Mouse (Mus musculus) embryonic facial prominence, embryonic 13.5 days (tissue): Measurements from ENCODE around the gene Cdh13. TPM values are rescaled to one million over a fixed set of nuclear protein-coding genes. Genes with fewer than 3 reads are reported as not detected.
A peak's percentile ranks its signal among the peaks of the same experiment; 100 is the strongest.

Experiments used
- ATAC-seq: fragments of 200-750 bp; cut with Nextera tagmentation; 2 replicates; pipeline ENCODE4 v1.8.0; 2017; ENCODE audit warnings: low read depth; ENCODE audit not compliant: insufficient number of reproducible peaks, insufficient read depth, low FRiP score, low TSS enrichment
- H3K27ac ChIP-seq: fragments of 300-500 bp; sonication (generic); 2 replicates; pipeline ENCODE4 v1.5.1; 2015; ENCODE audit warnings: moderate library complexity, mild to moderate bottlenecking, inconsistent platforms
- H3K27me3 ChIP-seq: fragments of 300-500 bp; sonication (generic); 2 replicates; pipeline ENCODE4 v1.6.1; 2015; ENCODE audit warnings: mild to moderate bottlenecking, inconsistent platforms
- H3K36me3 ChIP-seq: fragments of 300-500 bp; sonication (generic); 2 replicates; pipeline ENCODE4 v1.6.1; 2015; ENCODE audit warnings: mild to moderate bottlenecking, inconsistent platforms
- H3K4me1 ChIP-seq: fragments of 300-500 bp; sonication (generic); 2 replicates; pipeline ENCODE4 v1.6.1; 2015; ENCODE audit warnings: inconsistent platforms
- H3K4me2 ChIP-seq: fragments of 300-500 bp; sonication (generic); 2 replicates; pipeline ENCODE4 v1.6.1; 2015; ENCODE audit warnings: moderate library complexity, mild to moderate bottlenecking, inconsistent platforms
- H3K4me3 ChIP-seq: fragments of 300-500 bp; sonication (generic); 2 replicates; pipeline ENCODE4 v1.5.1; 2015; ENCODE audit warnings: mild to moderate bottlenecking, inconsistent platforms
- H3K9ac ChIP-seq: fragments of 300-500 bp; sonication (generic); 2 replicates; pipeline ENCODE4 v1.6.1; 2015; ENCODE audit warnings: mild to moderate bottlenecking, inconsistent platforms
- H3K9me3 ChIP-seq: fragments of 300-500 bp; sonication (generic); 2 replicates; pipeline ENCODE4 v1.6.1; 2016; ENCODE audit warnings: inconsistent platforms
- WGBS: fragments of 180-500 bp; shearing (Covaris S2); methylation state at CpG from one replicate; pipeline ENCODE4 v1.1.7; 2015; ENCODE audit warnings: mixed read lengths; 5-methylcytosine and 5-hydroxymethylcytosine counted together
- polyA plus RNA-seq: library from polyadenylated mRNA; unstranded; fragments of >200 nt; fragmentation: Nextera tagmentation; extraction: Ambion mirVana; gene quantifications from 2 replicates; pipeline ENCODE4 v1.2.1, GENCODE M21; 2015

The Cdh13 gene
- polyA plus RNA-seq, 1 experiment from 2014 or later, result 16.8 TPM

GRCm38 (mm10) chr8:118778374-118778773 is 494.8 kb downstream of the Cdh13 start:
- Histone ChIP-seq H3K9ac (no peak overlapping the region), H3K9me3 (no peaks in the 10 kb centered on the region), H3K4me1 (peaks cover 4% of the 10 kb centered on the region; the same call in 1 of the 2 replicates), H3K4me3 (no peak overlapping the region), H3K36me3 (no peaks in the 10 kb centered on the region), H3K27me3 (no peaks in the 10 kb centered on the region), H3K27ac (no peak overlapping the region), H3K4me2 (no peak overlapping the region)
- 57% methylated on average over 1 of the region's 1 CpGs for WGBS
- ATAC-seq, result no peak

GRCm38 (mm10) chr8:118785646-118786045 is 502.1 kb downstream of the Cdh13 start:
- 87% methylated on average over 13 of the region's 13 CpGs for WGBS
- H3K36me3 ChIP-seq, result no peaks in the 10 kb centered on the region
- no peaks in the 10 kb centered on the region for H3K27me3 ChIP-seq
- H3K4me1 ChIP-seq, result no peaks in the 10 kb centered on the region
- no peak overlapping the region for H3K4me2 ChIP-seq
- H3K9ac ChIP-seq, result no peak overlapping the region
- H3K9me3 ChIP-seq, result no peaks in the 10 kb centered on the region
- H3K4me3 ChIP-seq, result no peak overlapping the region
- no peak for ATAC-seq
- no peak overlapping the region for H3K27ac ChIP-seq

GRCm38 (mm10) chr8:118789649-118790048 is 506.1 kb downstream of the Cdh13 start:
- 64% methylated on average over 7 of the region's 7 CpGs for WGBS

GRCm38 (mm10) chr8:118794886-118795285 is 511.4 kb downstream of the Cdh13 start:
- H3K27me3 ChIP-seq, result no peaks in the 10 kb centered on the region
- H3K4me2 ChIP-seq, result no peak overlapping the region
- whole genome bisulfite sequencing, result 82% methylated on average over 9 of the region's 9 CpGs
- no peak overlapping the region for H3K27ac ChIP-seq
- no peak for ATAC-seq
- H3K9ac ChIP-seq, result no peak overlapping the region
- no peak overlapping the region for H3K4me3 ChIP-seq
- no peaks in the 10 kb centered on the region for H3K4me1 ChIP-seq
- no peaks in the 10 kb centered on the region for H3K36me3 ChIP-seq
- no peaks in the 10 kb centered on the region for H3K9me3 ChIP-seq

More at GRCm38 (mm10) chr8:118789649-118790048, 506.1 kb downstream of the Cdh13 start:
- no peak overlapping the region for H3K4me3 ChIP-seq
- no peak overlapping the region for H3K9ac ChIP-seq
- no peaks in the 10 kb centered on the region for H3K4me1 ChIP-seq
- no peaks in the 10 kb centered on the region for H3K9me3 ChIP-seq
- ATAC-seq, result no peak
- H3K4me2 ChIP-seq, result no peak overlapping the region
- no peaks in the 10 kb centered on the region for H3K27me3 ChIP-seq
- H3K27ac ChIP-seq, result no peak overlapping the region
- H3K36me3 ChIP-seq, result no peaks in the 10 kb centered on the region

GRCm38 (mm10) chr8:118796491-118796890 is 513.0 kb downstream of the Cdh13 start:
- no peak overlapping the region for H3K4me3 ChIP-seq
- H3K9ac ChIP-seq, result no peak overlapping the region
- WGBS, result 61% methylated on average over 7 of the region's 7 CpGs
- H3K4me1 ChIP-seq, result no peaks in the 10 kb centered on the region
- no peak overlapping the region for H3K4me2 ChIP-seq
- ATAC-seq, result no peak
- no peak overlapping the region for H3K27ac ChIP-seq
- 0 out of 2 replicates have a peak, but pooled peaks cover 4% of the 10 kb centered on the region for H3K9me3 ChIP-seq
- no peaks in the 10 kb centered on the region for H3K27me3 ChIP-seq
- no peaks in the 10 kb centered on the region for H3K36me3 ChIP-seq

- WGBS, result 70% methylated on average over 3 of the region's 3 CpGs
- Histone ChIP-seq H3K9me3 (0 out of 2 replicates have a peak, but pooled peaks cover 4% of the 10 kb centered on the region), H3K9ac (no peak overlapping the region), H3K36me3 (no peaks in the 10 kb centered on the region), H3K4me1 (no peaks in the 10 kb centered on the region), H3K4me3 (no peak overlapping the region), H3K27ac (no peak overlapping the region), H3K27me3 (no peaks in the 10 kb centered on the region), H3K4me2 (no peak overlapping the region)
- ATAC-seq, result no peak
Measured at GRCm38 (mm10) chr8:118797127-118797526, 513.6 kb downstream of the Cdh13 start.

GRCm38 (mm10) chr8:118803168-118803567 is 519.6 kb downstream of the Cdh13 start:
- Histone ChIP-seq H3K4me3 (no peak overlapping the region), H3K9me3 (0 out of 2 replicates have a peak, but pooled peaks cover 4% of the 10 kb centered on the region), H3K27ac (no peak overlapping the region), H3K36me3 (no peaks in the 10 kb centered on the region), H3K9ac (no peak overlapping the region), H3K4me2 (no peak overlapping the region), H3K27me3 (no peaks in the 10 kb centered on the region), H3K4me1 (no peaks in the 10 kb centered on the region)
- 57% methylated on average over 4 of the region's 4 CpGs for WGBS
- no peak for ATAC-seq

GRCm38 (mm10) chr8:118809660-118810059 is 526.1 kb downstream of the Cdh13 start:
- no peaks in the 10 kb centered on the region for H3K4me1 ChIP-seq
- no peaks in the 10 kb centered on the region for H3K9me3 ChIP-seq
- no peak for ATAC-seq
- H3K27ac ChIP-seq, result no peak overlapping the region
- no peak overlapping the region for H3K4me2 ChIP-seq
- 69% methylated on average over 6 of the region's 6 CpGs for WGBS
- H3K4me3 ChIP-seq, result no peak overlapping the region
- H3K36me3 ChIP-seq, result no peaks in the 10 kb centered on the region
- H3K27me3 ChIP-seq, result no peaks in the 10 kb centered on the region
- no peak overlapping the region for H3K9ac ChIP-seq

- Histone ChIP-seq H3K4me2 (no peak overlapping the region), H3K4me1 (peaks cover 6% of the 10 kb centered on the region; the same call in 1 of the 2 replicates), H3K9ac (no peak overlapping the region), H3K36me3 (no peaks in the 10 kb centered on the region), H3K4me3 (no peak overlapping the region), H3K27ac (no peak overlapping the region), H3K27me3 (no peaks in the 10 kb centered on the region), H3K9me3 (no peaks in the 10 kb centered on the region)
- 55% methylated on average over 10 of the region's 10 CpGs for WGBS
- no peak for ATAC-seq
Measured at GRCm38 (mm10) chr8:118815055-118815454, 531.5 kb downstream of the Cdh13 start.

GRCm38 (mm10) chr8:118826761-118827160 is 543.2 kb downstream of the Cdh13 start:
- Histone ChIP-seq H3K36me3 (no peaks in the 10 kb centered on the region), H3K9me3 (no peaks in the 10 kb centered on the region), H3K27ac (no peak overlapping the region), H3K4me2 (no peak overlapping the region), H3K9ac (no peak overlapping the region), H3K27me3 (no peaks in the 10 kb centered on the region), H3K4me3 (no peak overlapping the region), H3K4me1 (peaks cover 19% of the 10 kb centered on the region)
- 78% methylated on average over 4 of the region's 4 CpGs for whole genome bisulfite sequencing
- ATAC-seq, result no peak

GRCm38 (mm10) chr8:118827726-118828125 is 544.2 kb downstream of the Cdh13 start:
- no peak overlapping the region for H3K9ac ChIP-seq
- H3K27ac ChIP-seq, result no peak overlapping the region
- H3K4me1 ChIP-seq, result peaks cover 21% of the 10 kb centered on the region
- H3K4me2 ChIP-seq, result no peak overlapping the region
- no peaks in the 10 kb centered on the region for H3K9me3 ChIP-seq
- no peaks in the 10 kb centered on the region for H3K36me3 ChIP-seq
- no peak for ATAC-seq
- no peaks in the 10 kb centered on the region for H3K27me3 ChIP-seq
- 80% methylated on average over 6 of the region's 6 CpGs for WGBS
- no peak overlapping the region for H3K4me3 ChIP-seq

GRCm38 (mm10) chr8:118830291-118830690 is 546.8 kb downstream of the Cdh13 start:
- Histone ChIP-seq H3K4me2 (no peak overlapping the region), H3K27ac (peak overlapping the region; percentile 16; the same call in 1 of the 2 replicates), H3K9ac (no peak overlapping the region), H3K4me3 (no peak overlapping the region), H3K27me3 (no peaks in the 10 kb centered on the region), H3K4me1 (peaks cover 21% of the 10 kb centered on the region), H3K9me3 (no peaks in the 10 kb centered on the region), H3K36me3 (no peaks in the 10 kb centered on the region)
- 22% methylated on average over 5 of the region's 5 CpGs for WGBS
- ATAC-seq, result peak; percentile 73
